Mouse (Mus musculus): Measurements from ENCODE around the gene Cyren. TPM values are rescaled to one million over a fixed set of nuclear protein-coding genes. Genes with fewer than 3 reads are reported as not detected.

The Cyren gene
- polyA plus RNA-seq, 1 experiment from 2014 or later = 7.6 TPM

- Histone ChIP-seq H3K27me3 (no peaks in the 10 kb centered on the region), H3K4me3 (no peak overlapping the region), H3K36me3 (peaks cover 2% of the 10 kb centered on the region; the same call in 1 of the 2 replicates), H3K9me3 (replicated peaks) (no peaks in the 10 kb centered on the region), H3K4me1 (replicated peaks) (peaks cover 53% of the 10 kb centered on the region), H3K4me2 (peak overlapping the region; percentile 14; the same call in 1 of the 2 replicates), H3K27ac (peak overlapping the region; percentile 94), H3K9ac (no peak overlapping the region)
- no peak for ATAC-seq (replicated peaks; ENCODE audit: insufficient number of reproducible peaks, insufficient read depth, low FRiP score, low read depth)
- 76% methylated on average over 15 of the region's 15 CpGs for WGBS
Observed at GRCm38 (mm10) chr6:34875268-34875761, 2.5 kb downstream of the Cyren start.

GRCm38 (mm10) chr6:34874101-34874921, 3.5 kb downstream of the Cyren start:
- ATAC-seq (replicated peaks; ENCODE audit: insufficient number of reproducible peaks, insufficient read depth, low FRiP score, low read depth) = no peak
- H3K9ac ChIP-seq = peak overlapping the region; percentile 23; the same call in 1 of the 2 replicates
- peaks cover 63% of the 10 kb centered on the region for H3K4me1 ChIP-seq (replicated peaks)
- no peaks in the 10 kb centered on the region for H3K9me3 ChIP-seq (replicated peaks)
- WGBS = 36% methylated on average over 21 of the region's 21 CpGs
- peak overlapping the region; percentile 94 for H3K27ac ChIP-seq
- no peak overlapping the region for H3K4me3 ChIP-seq
- no peaks in the 10 kb centered on the region for H3K36me3 ChIP-seq
- H3K27me3 ChIP-seq = no peaks in the 10 kb centered on the region
- H3K4me2 ChIP-seq = peak overlapping the region; percentile 2; the same call in 1 of the 2 replicates

GRCm38 (mm10) chr6:34872871-34873270, 5.0 kb downstream of the Cyren start:
- no peak for ATAC-seq (replicated peaks; ENCODE audit: insufficient number of reproducible peaks, insufficient read depth, low FRiP score, low read depth)
- H3K4me1 ChIP-seq (replicated peaks) = peaks cover 59% of the 10 kb centered on the region

GRCm38 (mm10) chr6:34871929-34872328, 5.9 kb downstream of the Cyren start:
- Histone ChIP-seq H3K4me2 (no peak overlapping the region), H3K4me1 (replicated peaks) (peaks cover 59% of the 10 kb centered on the region), H3K9me3 (replicated peaks) (no peaks in the 10 kb centered on the region), H3K27me3 (no peaks in the 10 kb centered on the region), H3K27ac (no peak overlapping the region), H3K4me3 (no peak overlapping the region), H3K36me3 (no peaks in the 10 kb centered on the region), H3K9ac (no peak overlapping the region)
- ATAC-seq (replicated peaks; ENCODE audit: insufficient number of reproducible peaks, insufficient read depth, low FRiP score, low read depth) = no peak
- WGBS = 84% methylated on average over 7 of the region's 7 CpGs

More at GRCm38 (mm10) chr6:34872871-34873270, 5.0 kb downstream of the Cyren start:
- Histone ChIP-seq H3K9me3 (replicated peaks) (no peaks in the 10 kb centered on the region), H3K9ac (no peak overlapping the region), H3K4me2 (no peak overlapping the region), H3K27me3 (no peaks in the 10 kb centered on the region), H3K4me3 (no peak overlapping the region), H3K36me3 (no peaks in the 10 kb centered on the region), H3K27ac (no peak overlapping the region)
- 81% methylated on average over 10 of the region's 10 CpGs for WGBS

- no peaks in the 10 kb centered on the region for H3K27me3 ChIP-seq
- H3K27ac ChIP-seq = no peak overlapping the region
- H3K9ac ChIP-seq = no peak overlapping the region
- ATAC-seq (replicated peaks; ENCODE audit: insufficient number of reproducible peaks, insufficient read depth, low FRiP score, low read depth) = no peak
- 72% methylated on average over 5 of the region's 5 CpGs for WGBS
- no peaks in the 10 kb centered on the region for H3K9me3 ChIP-seq (replicated peaks)
- peaks cover 55% of the 10 kb centered on the region for H3K4me1 ChIP-seq (replicated peaks)
- no peaks in the 10 kb centered on the region for H3K36me3 ChIP-seq
- no peak overlapping the region for H3K4me3 ChIP-seq
- no peak overlapping the region for H3K4me2 ChIP-seq
Observed at GRCm38 (mm10) chr6:34870724-34871123, 7.1 kb downstream of the Cyren start.

GRCm38 (mm10) chr6:34870136-34870535, 7.7 kb downstream of the Cyren start:
- peaks cover 55% of the 10 kb centered on the region for H3K4me1 ChIP-seq (replicated peaks)
- no peak overlapping the region for H3K4me3 ChIP-seq
- 83% methylated on average over 5 of the region's 5 CpGs for WGBS
- ATAC-seq (replicated peaks; ENCODE audit: insufficient number of reproducible peaks, insufficient read depth, low FRiP score, low read depth) = no peak
- no peaks in the 10 kb centered on the region for H3K36me3 ChIP-seq
- H3K9ac ChIP-seq = no peak overlapping the region
- peak overlapping the region; percentile 53; the same call in 1 of the 2 replicates for H3K27ac ChIP-seq
- H3K4me2 ChIP-seq = no peak overlapping the region
- H3K27me3 ChIP-seq = no peaks in the 10 kb centered on the region
- no peaks in the 10 kb centered on the region for H3K9me3 ChIP-seq (replicated peaks)

GRCm38 (mm10) chr6:34869225-34869915, 8.5 kb downstream of the Cyren start:
- Histone ChIP-seq H3K27ac (peak overlapping the region; percentile 53; the same call in 1 of the 2 replicates), H3K4me3 (no peak overlapping the region), H3K27me3 (no peaks in the 10 kb centered on the region), H3K4me1 (replicated peaks) (peaks cover 49% of the 10 kb centered on the region), H3K36me3 (no peaks in the 10 kb centered on the region), H3K9me3 (replicated peaks) (no peaks in the 10 kb centered on the region), H3K4me2 (no peak overlapping the region), H3K9ac (no peak overlapping the region)
- 0 out of 2 replicates have a peak, but pooled peaks have one; percentile 41 for ATAC-seq (replicated peaks; ENCODE audit: insufficient number of reproducible peaks, insufficient read depth, low FRiP score, low read depth)
- 41% methylated on average over 13 of the region's 13 CpGs for WGBS

GRCm38 (mm10) chr6:34868507-34869217, 9.2 kb downstream of the Cyren start:
- ATAC-seq (replicated peaks; ENCODE audit: insufficient number of reproducible peaks, insufficient read depth, low FRiP score, low read depth) = no peak
- no peaks in the 10 kb centered on the region for H3K9me3 ChIP-seq (replicated peaks)
- no peak overlapping the region for H3K4me2 ChIP-seq
- WGBS = 72% methylated on average over 20 of the region's 20 CpGs
- no peaks in the 10 kb centered on the region for H3K27me3 ChIP-seq
- H3K9ac ChIP-seq = no peak overlapping the region
- peak overlapping the region; percentile 28; the same call in 1 of the 2 replicates for H3K27ac ChIP-seq
- H3K4me1 ChIP-seq (replicated peaks) = peaks cover 47% of the 10 kb centered on the region
- no peak overlapping the region for H3K4me3 ChIP-seq
- H3K36me3 ChIP-seq = no peaks in the 10 kb centered on the region

GRCm38 (mm10) chr6:34867995-34868350, 9.9 kb downstream of the Cyren start:
- WGBS = 66% methylated on average over 10 of the region's 10 CpGs
- Histone ChIP-seq H3K4me3 (no peak overlapping the region), H3K4me1 (replicated peaks) (peaks cover 45% of the 10 kb centered on the region), H3K4me2 (no peak overlapping the region), H3K9ac (no peak overlapping the region), H3K27me3 (no peaks in the 10 kb centered on the region), H3K9me3 (replicated peaks) (no peaks in the 10 kb centered on the region), H3K27ac (no peak overlapping the region), H3K36me3 (no peaks in the 10 kb centered on the region)
- ATAC-seq (replicated peaks; ENCODE audit: insufficient number of reproducible peaks, insufficient read depth, low FRiP score, low read depth) = no peak

GRCm38 (mm10) chr6:34867301-34867994, 10.4 kb downstream of the Cyren start:
- H3K27ac ChIP-seq = no peak overlapping the region
- peaks cover 49% of the 10 kb centered on the region for H3K4me1 ChIP-seq (replicated peaks)
- ATAC-seq (replicated peaks; ENCODE audit: insufficient number of reproducible peaks, insufficient read depth, low FRiP score, low read depth) = no peak

More at GRCm38 (mm10) chr6:34867301-34867994, 10.4 kb downstream of the Cyren start:
- WGBS = 73% methylated on average over 16 of the region's 16 CpGs
- no peaks in the 10 kb centered on the region for H3K9me3 ChIP-seq (replicated peaks)
- no peak overlapping the region for H3K4me3 ChIP-seq
- no peak overlapping the region for H3K9ac ChIP-seq
- H3K36me3 ChIP-seq = no peaks in the 10 kb centered on the region
- no peak overlapping the region for H3K4me2 ChIP-seq
- H3K27me3 ChIP-seq = no peaks in the 10 kb centered on the region
